Mouse (Mus musculus): ENCODE data around the gene Col9a2.

DNA sequence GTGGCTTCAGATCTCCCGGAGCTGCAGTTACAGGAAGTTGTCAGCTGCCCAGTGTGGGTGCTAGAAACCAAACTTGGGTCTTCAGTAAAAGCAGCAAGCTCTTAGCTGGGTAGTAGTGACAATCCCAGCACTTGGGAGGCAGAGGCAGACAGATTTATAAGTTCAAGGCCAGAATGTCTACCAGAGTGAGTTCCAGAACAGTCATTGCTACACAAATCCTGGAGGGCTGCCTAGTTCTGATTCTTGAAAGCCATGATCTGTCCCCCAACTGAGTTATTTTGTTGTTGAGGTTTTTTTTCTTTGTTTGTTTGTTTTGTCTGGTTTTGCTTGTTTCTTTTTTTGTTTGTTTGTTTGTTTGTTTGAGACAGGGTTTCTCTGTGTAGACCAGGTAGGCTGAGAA lies 11.0 kb upstream of the Col9a2 start:
- TF ChIP-seq CTCF (IDR thresholded peaks at IDR 0.05; ENCODE audit: borderline replicate concordance, extremely low read depth, insufficient read depth, insufficient read length) = no peak
- TF ChIP-seq POLR2A (IDR thresholded peaks at IDR 0.05; ENCODE audit: borderline replicate concordance, extremely low read depth, insufficient read depth, insufficient read length, poor library complexity, severe bottlenecking) = no peak
